Mouse (Mus musculus) hindbrain, embryonic 16.5 days (tissue): Measurements from ENCODE around the gene Bcar1. TPM values are rescaled to one million over a fixed set of nuclear protein-coding genes. Genes with fewer than 3 reads are reported as not detected.
A peak's percentile ranks its signal among the peaks of the same experiment; 100 is the strongest.

ENCODE experiments used
- ATAC-seq: fragments of 200-750 bp; cut with Nextera tagmentation; 2 replicates; pipeline ENCODE4 v1.8.0; 2017; ENCODE audit warnings: moderate TSS enrichment, moderate library complexity
- H3K27ac ChIP-seq: fragments of 300-500 bp; sonication (generic); 2 replicates; pipeline ENCODE4 v1.5.1; 2014; ENCODE audit warnings: low read depth, mild to moderate bottlenecking, control low read depth, low read length, moderate library complexity
- H3K27me3 ChIP-seq: fragments of 300-500 bp; sonication (generic); replicated peaks from 2 replicates; pipeline ENCODE4 v1.6.1; 2014; ENCODE audit warnings: low read length; ENCODE audit not compliant: control insufficient read depth, insufficient read depth
- H3K36me3 ChIP-seq: fragments of 300-500 bp; sonication (generic); 2 replicates; pipeline ENCODE4 v1.6.1; 2014; ENCODE audit warnings: mild to moderate bottlenecking, low read length, moderate library complexity, mixed read lengths; ENCODE audit not compliant: control insufficient read depth, insufficient read depth
- H3K4me1 ChIP-seq: fragments of 300-500 bp; sonication (generic); 2 replicates; pipeline ENCODE4 v1.6.1; 2014; ENCODE audit warnings: low read depth, low read length; ENCODE audit not compliant: control insufficient read depth, insufficient read depth
- H3K4me2 ChIP-seq: fragments of 300-500 bp; sonication (generic); 2 replicates; pipeline ENCODE4 v1.6.1; 2014; ENCODE audit warnings: mild to moderate bottlenecking, low read length, control low read depth, moderate library complexity
- H3K4me3 ChIP-seq: fragments of 300-500 bp; sonication (generic); 2 replicates; pipeline ENCODE4 v1.5.1; 2014; ENCODE audit warnings: mild to moderate bottlenecking, low read length, control low read depth, moderate library complexity
- H3K9ac ChIP-seq: fragments of 300-500 bp; sonication (generic); 2 replicates; pipeline ENCODE4 v1.6.1; 2014; ENCODE audit warnings: low read depth, mild to moderate bottlenecking, control low read depth, low read length, moderate library complexity
- H3K9me3 ChIP-seq: fragments of 300-500 bp; sonication (generic); 2 replicates; pipeline ENCODE4 v1.6.1; 2014; ENCODE audit warnings: mild to moderate bottlenecking, low read length, moderate library complexity; ENCODE audit not compliant: control insufficient read depth
- WGBS: fragments of 180-500 bp; shearing (Covaris S2); extraction: QIAGEN DNeasy Blood & Tissue Kit; methylation state at CpG from one replicate; pipeline ENCODE4 v1.1.7; 2014; 5-methylcytosine and 5-hydroxymethylcytosine counted together
- polyA plus RNA-seq: library from polyadenylated mRNA; unstranded; fragments of >200 nt; fragmentation: Nextera tagmentation; extraction: Ambion mirVana; gene quantifications from 2 replicates; pipeline ENCODE4 v1.2.1, GENCODE M21; 2015

Bcar1 gene
- polyA plus RNA-seq, 1 experiment from 2014 or later: 37.6 TPM

GRCm38 (mm10) chr8:111758817-111759216 lies 15.2 kb upstream of the Bcar1 start:
- WGBS: 89% methylated on average over 5 of the region's 5 CpGs

GRCm38 (mm10) chr8:111757599-111757998 lies 14.0 kb upstream of the Bcar1 start:
- H3K4me1 ChIP-seq: no peaks in the 10 kb centered on the region
- no peaks in the 10 kb centered on the region for H3K36me3 ChIP-seq
- no peak overlapping the region for H3K27ac ChIP-seq
- H3K4me2 ChIP-seq: no peak overlapping the region
- H3K4me3 ChIP-seq: no peak overlapping the region
- WGBS: 91% methylated on average over 9 of the region's 9 CpGs
- H3K27me3 ChIP-seq: no peaks in the 10 kb centered on the region
- ATAC-seq: no peak
- no peaks in the 10 kb centered on the region for H3K9me3 ChIP-seq
- no peak overlapping the region for H3K9ac ChIP-seq

More at GRCm38 (mm10) chr8:111758817-111759216, 15.2 kb upstream of the Bcar1 start:
- no peak for ATAC-seq
- Histone ChIP-seq H3K27me3 (no peaks in the 10 kb centered on the region), H3K9ac (no peak overlapping the region), H3K4me2 (no peak overlapping the region), H3K4me1 (no peaks in the 10 kb centered on the region), H3K36me3 (no peaks in the 10 kb centered on the region), H3K27ac (no peak overlapping the region), H3K9me3 (no peaks in the 10 kb centered on the region), H3K4me3 (no peak overlapping the region)

GRCm38 (mm10) chr8:111754736-111755135 lies 11.1 kb upstream of the Bcar1 start:
- 85% methylated on average over 6 of the region's 6 CpGs for WGBS
- Histone ChIP-seq H3K36me3 (no peaks in the 10 kb centered on the region), H3K4me1 (no peaks in the 10 kb centered on the region), H3K4me2 (no peak overlapping the region), H3K9me3 (no peaks in the 10 kb centered on the region), H3K4me3 (no peak overlapping the region), H3K27ac (no peak overlapping the region), H3K27me3 (no peaks in the 10 kb centered on the region), H3K9ac (no peak overlapping the region)
- ATAC-seq: no peak

GRCm38 (mm10) chr8:111754088-111754487 lies 10.5 kb upstream of the Bcar1 start:
- Histone ChIP-seq H3K36me3 (no peaks in the 10 kb centered on the region), H3K27me3 (no peaks in the 10 kb centered on the region), H3K4me2 (no peak overlapping the region), H3K4me1 (no peaks in the 10 kb centered on the region), H3K9me3 (no peaks in the 10 kb centered on the region), H3K27ac (no peak overlapping the region), H3K9ac (no peak overlapping the region), H3K4me3 (no peak overlapping the region)
- 53% methylated on average over 2 of the region's 2 CpGs for WGBS
- no peak for ATAC-seq

GRCm38 (mm10) chr8:111748766-111749165 lies 5.2 kb upstream of the Bcar1 start:
- Histone ChIP-seq H3K9ac (no peak overlapping the region), H3K4me3 (no peak overlapping the region), H3K4me1 (peaks cover 26% of the 10 kb centered on the region), H3K27ac (no peak overlapping the region), H3K27me3 (no peaks in the 10 kb centered on the region), H3K4me2 (no peak overlapping the region), H3K9me3 (no peaks in the 10 kb centered on the region), H3K36me3 (no peaks in the 10 kb centered on the region)
- no peak for ATAC-seq
- 58% methylated on average over 6 of the region's 6 CpGs for WGBS

GRCm38 (mm10) chr8:111747866-111748649 lies 4.4 kb upstream of the Bcar1 start:
- no peaks in the 10 kb centered on the region for H3K36me3 ChIP-seq
- H3K4me2 ChIP-seq: no peak overlapping the region
- no peak for ATAC-seq
- WGBS: 81% methylated on average over 8 of the region's 8 CpGs
- no peak overlapping the region for H3K9ac ChIP-seq
- peaks cover 26% of the 10 kb centered on the region for H3K4me1 ChIP-seq
- H3K9me3 ChIP-seq: no peaks in the 10 kb centered on the region
- no peaks in the 10 kb centered on the region for H3K27me3 ChIP-seq
- no peak overlapping the region for H3K27ac ChIP-seq
- H3K4me3 ChIP-seq: no peak overlapping the region

- Histone ChIP-seq H3K36me3 (no peaks in the 10 kb centered on the region), H3K9ac (no peak overlapping the region), H3K27me3 (no peaks in the 10 kb centered on the region), H3K4me3 (no peak overlapping the region), H3K4me1 (peaks cover 37% of the 10 kb centered on the region), H3K27ac (no peak overlapping the region), H3K9me3 (no peaks in the 10 kb centered on the region), H3K4me2 (no peak overlapping the region)
- ATAC-seq: no peak
- WGBS: 80% methylated on average over 13 of the region's 13 CpGs
Observed at GRCm38 (mm10) chr8:111746582-111747465, 3.2 kb upstream of the Bcar1 start.

- WGBS: 5% methylated on average over 23 of the region's 23 CpGs
- Histone ChIP-seq H3K9me3 (no peaks in the 10 kb centered on the region), H3K9ac (peak overlapping the region; percentile 56), H3K4me2 (peak overlapping the region; percentile 52), H3K36me3 (no peaks in the 10 kb centered on the region), H3K27ac (peak overlapping the region; percentile 62), H3K27me3 (no peaks in the 10 kb centered on the region), H3K4me3 (peak overlapping the region; percentile 26), H3K4me1 (peaks cover 47% of the 10 kb centered on the region)
- ATAC-seq: peak; percentile 78
Observed at GRCm38 (mm10) chr8:111745591-111746418, 2.2 kb upstream of the Bcar1 start.
